ENCODE assay signal across 13 mouse cellular contexts in the genomic region with DNA sequence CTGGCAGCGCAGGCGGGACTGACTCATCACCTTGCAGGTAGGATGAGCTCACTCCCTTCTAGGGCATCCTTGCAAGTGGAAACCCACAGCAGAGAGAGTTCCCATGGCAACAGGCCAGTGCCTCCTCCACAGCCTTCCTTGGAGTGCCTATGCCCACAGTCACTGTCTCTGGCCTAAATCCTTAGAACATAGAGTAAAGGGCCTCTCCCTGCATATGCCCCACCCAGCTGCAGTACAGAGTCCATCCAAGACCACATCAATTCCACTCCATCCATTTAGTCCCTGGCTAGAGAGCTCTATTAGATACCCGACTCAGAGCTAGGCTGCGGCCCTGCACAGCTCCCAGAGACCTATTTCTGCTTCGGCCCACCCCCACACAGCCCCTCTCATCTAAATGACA. TPM values are rescaled to one million over a fixed set of nuclear protein-coding genes. Genes with fewer than 3 reads are reported as not detected.
A peak's percentile ranks its signal among the peaks of the same experiment; 100 is the strongest.
DNase-seq lines count a peak whose midpoint lies in the region; ATAC-seq lines count a peak whose summit lies in the region.
"Had no signal": no experiment of that assay in that cellular context is flagged by ENCODE, and none has a peak within 500 bp of the region (broad histone marks: within the 10 kb centered on the region; RNA-seq: fewer than 3 reads in every experiment).

No protein-coding gene starts in this region.

- ATAC-seq in kidney, embryonic 14.5 days (ENCODE audit: low FRiP score, low TSS enrichment), result no peak
- 0 out of 2 replicates have a peak, but pooled peaks have one; percentile 32 for ATAC-seq in embryonic facial prominence, embryonic 15.5 days (ENCODE audit: insufficient number of reproducible peaks, low FRiP score, low TSS enrichment, low read depth)
- ATAC-seq: Patski had no signal

- no peak overlapping the region for H3K9ac ChIP-seq in kidney, embryonic 14.5 days (ENCODE audit: low read depth, low read length)
- H3K9ac ChIP-seq in embryonic facial prominence, embryonic 15.5 days, result no peak overlapping the region
- H3K9ac ChIP-seq: midbrain, embryonic 12.5 days had no signal

- no peak overlapping the region for H3K4me2 ChIP-seq in kidney, embryonic 14.5 days (replicated peaks; ENCODE audit: low read depth, low read length)
- no peak overlapping the region for H3K4me2 ChIP-seq in embryonic facial prominence, embryonic 15.5 days (replicated peaks)
- H3K4me2 ChIP-seq: midbrain, embryonic 12.5 days had no signal

- H3K9me3 ChIP-seq in kidney, embryonic 14.5 days (ENCODE audit: control insufficient read depth, low read length), result no peaks in the 10 kb centered on the region
- no peaks in the 10 kb centered on the region for H3K9me3 ChIP-seq in embryonic facial prominence, embryonic 15.5 days (replicated peaks)
- H3K9me3 ChIP-seq: midbrain, embryonic 12.5 days had no signal

- peak overlapping the region; percentile 37; the same call in 1 of the 2 replicates for H3K27ac ChIP-seq in kidney, embryonic 14.5 days (ENCODE audit: low read depth, low read length)
- no peak overlapping the region for H3K27ac ChIP-seq in embryonic facial prominence, embryonic 15.5 days (replicated peaks)
- H3K27ac ChIP-seq: gastrocnemius, adult 2 months; midbrain, embryonic 12.5 days had no signal

- no peak overlapping the region for H3K4me3 ChIP-seq in kidney, embryonic 14.5 days (ENCODE audit: low read length)
- no peak overlapping the region for H3K4me3 ChIP-seq in embryonic facial prominence, embryonic 15.5 days (replicated peaks)
- H3K4me3 ChIP-seq: gastrocnemius, adult 2 months; midbrain, embryonic 12.5 days had no signal

- DNase-seq in kidney, adult 11 months, result no peak
- peak; percentile 66 to 70 for DNase-seq in layer of hippocampus, adult 8-10 months (ENCODE audit: low spot score in 2 of 2)
- DNase-seq in right cerebral cortex, adult 2 months (ENCODE audit: low spot score in 2 of 2), result peak; percentile 89
- DNase-seq in ovary, adult 18-20 months (ENCODE audit: low spot score), result no peak
- no peak for DNase-seq in adrenal gland, postnatal 4 days (ENCODE audit: low spot score in 2 of 2)
- DNase-seq in yolk sac, embryonic 10.5 days (ENCODE audit: low spot score), result no peak
- DNase-seq: cerebellum, adult 11 months; gastrocnemius, adult 2 months; kidney, postnatal 4 days had no signal

- H3K36me3 ChIP-seq in kidney, embryonic 14.5 days (ENCODE audit: control insufficient read depth, insufficient read depth, low read length), result peaks cover 3% of the 10 kb centered on the region; the same call in 1 of the 2 replicates
- H3K36me3 ChIP-seq in embryonic facial prominence, embryonic 15.5 days, result peaks cover 7% of the 10 kb centered on the region; the same call in 1 of the 2 replicates
- H3K36me3 ChIP-seq: midbrain, embryonic 12.5 days had no signal

- peaks cover 29% of the 10 kb centered on the region for H3K4me1 ChIP-seq in kidney, embryonic 14.5 days (ENCODE audit: control insufficient read depth, insufficient read depth, low read length)
- H3K4me1 ChIP-seq in embryonic facial prominence, embryonic 15.5 days, result peaks cover 29% of the 10 kb centered on the region

- 84% methylated on average over 5 of the region's 5 CpGs for WGBS in kidney, embryonic 14.5 days
- 75% methylated on average over 5 of the region's 5 CpGs for WGBS in embryonic facial prominence, embryonic 15.5 days

- H3K27me3 ChIP-seq in kidney, embryonic 14.5 days (ENCODE audit: control insufficient read depth, insufficient read depth, low read length), result no peaks in the 10 kb centered on the region
- no peaks in the 10 kb centered on the region for H3K27me3 ChIP-seq in embryonic facial prominence, embryonic 15.5 days
- H3K27me3 ChIP-seq: midbrain, embryonic 12.5 days; Patski had no signal

RNA-seq across cellular contexts. Expression of a gene that starts 20.7 kb away (rescaled TPM):
- polyA plus RNA-seq in kidney, embryonic 14.5 days (2014; fragmentation: Nextera tagmentation; extraction: Ambion mirVana), result 38.3 and 52.6 TPM in 2 replicates
- 35.6 and 35.7 TPM in 2 replicates for polyA plus RNA-seq in embryonic facial prominence, embryonic 15.5 days (2015; fragmentation: Nextera tagmentation; extraction: Ambion mirVana)
- 100 to 1,000 TPM in 1 of 4 experiments, 10 to 100 TPM in 3; 79.9 to 104 (median 90.3) TPM for total RNA-seq in layer of hippocampus, adult 8-10 months (2022)
- total RNA-seq in adrenal gland, postnatal 4 days (2021), result 10 to 100 TPM; 59.3 to 80.6 TPM

Comparison
In these comparisons a context has a peak if more than half of its experiments do, and no peak if none do; other contexts are left out.
1. DNase-seq: peak in layer of hippocampus, adult 8-10 months (2 of 2) and right cerebral cortex, adult 2 months (2 of 2); none in kidney, adult 11 months (single experiment), ovary, adult 18-20 months (single experiment), adrenal gland, postnatal 4 days (0 of 2) and yolk sac, embryonic 10.5 days (single experiment).